Mouse (Mus musculus) lung, postnatal 0 days (tissue): ENCODE measurements around the gene Lama1.

Experiments used
- CTCF ChIP-seq: IDR thresholded peaks from 2 replicates; pipeline ENCODE4 v1.5.1; 2016; ENCODE audit warnings: antibody characterized with exemption, mild to moderate bottlenecking
- EP300 ChIP-seq: IDR thresholded peaks from 2 replicates; pipeline ENCODE4 v1.6.1; 2016; ENCODE audit warnings: antibody characterized with exemption, mild to moderate bottlenecking, control low read depth

GRCm38 (mm10) chr17:67837351-67838090 lies 140.5 kb downstream of the Lama1 start:
- TF ChIP-seq CTCF (peak; percentile 88), EP300 (no peak; the same call in 1 of the 2 replicates)
